Mouse (Mus musculus) MEL (cell line): ENCODE measurements around the gene Macf1. TPM values are rescaled to one million over a fixed set of nuclear protein-coding genes. Genes with fewer than 3 reads are reported as not detected.

Experiments used
- DNase-seq: peaks from one replicate; pipeline ENCODE4 v3.0.0; 2011; ENCODE audit warnings: low read depth, low spot score
- H3K27ac ChIP-seq: 2 replicates; pipeline ENCODE4 v1.5.1; 2012; ENCODE audit warnings: low read depth, mild to moderate bottlenecking, control low read depth, low read length, moderate library complexity; ENCODE audit not compliant: control insufficient read depth
- H3K27me3 ChIP-seq, 2 experiments: fragments of 150-350 bp in 1 of 2; sonication (generic) in 1 of 2; 2 replicates each; pipeline ENCODE4 v1.6.1; 2012; ENCODE audit warnings: low read length in 2 of 2, mild to moderate bottlenecking in 2 of 2, improper control_type of control experiment in 1 of 2, moderate library complexity in 1 of 2; ENCODE audit not compliant: insufficient read depth in 2 of 2, control insufficient read depth in 1 of 2
- H3K36me3 ChIP-seq, 2 experiments: 2 replicates each; pipeline ENCODE4 v1.6.1; 2012 to 2014; ENCODE audit warnings: low read length in 2 of 2, improper control_type of control experiment in 1 of 2, inconsistent platforms in 1 of 2, mild to moderate bottlenecking in 1 of 2; ENCODE audit not compliant: insufficient read depth in 2 of 2, control insufficient read depth in 1 of 2
- H3K4me1 ChIP-seq, 2 experiments: fragments of 150-350 bp in 1 of 2; sonication (generic) in 1 of 2; 2 replicates each; pipeline ENCODE4 v1.6.1; 2012; ENCODE audit warnings: low read length in 2 of 2, improper control_type of control experiment in 1 of 2, mild to moderate bottlenecking in 1 of 2; ENCODE audit not compliant: insufficient read depth in 2 of 2, control insufficient read depth in 1 of 2
- H3K4me3 ChIP-seq, 2 experiments: fragments of 150-350 bp in 1 of 2; sonication (generic) in 1 of 2; 2 replicates each; pipeline ENCODE4 v1.5.1; 2012; ENCODE audit warnings: low read depth in 2 of 2, low read length in 2 of 2, mild to moderate bottlenecking in 2 of 2, moderate library complexity in 2 of 2, control low read depth in 1 of 2, improper control_type of control experiment in 1 of 2; ENCODE audit not compliant: control insufficient read depth in 1 of 2, insufficient read depth in 1 of 2
- H3K79me2 ChIP-seq: 2 replicates; pipeline ENCODE4 v1.6.1; 2012; ENCODE audit warnings: mild to moderate bottlenecking, low read length, moderate library complexity; ENCODE audit not compliant: control insufficient read depth, poor library complexity, insufficient read depth
- H3K9ac ChIP-seq: 2 replicates; pipeline ENCODE4 v1.6.1; 2012; ENCODE audit warnings: low read depth, mild to moderate bottlenecking, control low read depth, low read length, moderate library complexity; ENCODE audit not compliant: control insufficient read depth, poor library complexity, severe bottlenecking
- H3K9me3 ChIP-seq: fragments of 150-350 bp; sonication (generic); replicated peaks from 2 replicates; pipeline ENCODE4 v1.6.1; 2012; ENCODE audit warnings: mild to moderate bottlenecking, low read length, improper control_type of control experiment, moderate library complexity; ENCODE audit not compliant: insufficient read depth
- BHLHE40 ChIP-seq: IDR thresholded peaks from 2 replicates; pipeline ENCODE4 v1.6.1; 2012; ENCODE audit warnings: low read depth, mild to moderate bottlenecking, inconsistent platforms, low read length, improper control_type of control experiment, borderline replicate concordance
- CHD1 ChIP-seq: IDR thresholded peaks from 2 replicates; pipeline ENCODE4 v1.6.1; 2012; ENCODE audit warnings: low read depth, mild to moderate bottlenecking, inconsistent platforms, low read length, improper control_type of control experiment
- CTCF ChIP-seq, 3 experiments: IDR thresholded peaks in 2 of 3; conservative IDR thresholded peaks in 1 of 3; 2 replicates each; pipeline ENCODE4 v1.5.1; 2011 to 2012; ENCODE audit warnings: low read length in 3 of 3, low read depth in 2 of 3, mild to moderate bottlenecking in 2 of 3, improper control_type of control experiment in 1 of 3, inconsistent platforms in 1 of 3, mixed read lengths in 1 of 3, moderate library complexity in 1 of 3; ENCODE audit not compliant: control insufficient read depth in 1 of 3, insufficient read depth in 1 of 3, poor library complexity in 1 of 3, severe bottlenecking in 1 of 3
- E2F4 ChIP-seq: IDR thresholded peaks from 2 replicates; pipeline ENCODE4 v1.6.1; 2011; ENCODE audit warnings: low read depth, low read length, improper control_type of control experiment, borderline replicate concordance
- ELF1 ChIP-seq: IDR thresholded peaks from 2 replicates; pipeline ENCODE4 v1.6.1; 2014; ENCODE audit warnings: low read depth, mild to moderate bottlenecking, inconsistent platforms, low read length, improper control_type of control experiment, moderate library complexity
- GATA1 ChIP-seq: IDR thresholded peaks from 2 replicates; pipeline ENCODE4 v1.6.1; 2011; ENCODE audit warnings: low read depth, low read length, improper control_type of control experiment
- HCFC1 ChIP-seq: IDR thresholded peaks from 2 replicates; pipeline ENCODE4 v1.6.1; 2012; ENCODE audit warnings: low read depth, mild to moderate bottlenecking, inconsistent platforms, low read length, improper control_type of control experiment, moderate library complexity
- JUND ChIP-seq: IDR thresholded peaks from 2 replicates; pipeline ENCODE4 v1.6.1; 2011; ENCODE audit warnings: low read depth, mild to moderate bottlenecking, improper control_type of control experiment, low read length
- KAT2A ChIP-seq: conservative IDR thresholded peaks from 2 replicates; pipeline ENCODE4 v1.6.1; 2012; ENCODE audit warnings: low read depth, low read length, improper control_type of control experiment, inconsistent platforms
- MAFK ChIP-seq: IDR thresholded peaks from 2 replicates; pipeline ENCODE4 v1.6.1; 2011; ENCODE audit warnings: low read depth, mild to moderate bottlenecking, low read length, improper control_type of control experiment, borderline replicate concordance
- MAX ChIP-seq: IDR thresholded peaks from 2 replicates; pipeline ENCODE4 v1.6.1; 2011; ENCODE audit warnings: low read length, improper control_type of control experiment
- MYB ChIP-seq: IDR thresholded peaks from 2 replicates; pipeline ENCODE4 v1.6.1; 2011; ENCODE audit warnings: mild to moderate bottlenecking, low read depth, low read length, improper control_type of control experiment
- MYC ChIP-seq: IDR thresholded peaks from 2 replicates; pipeline ENCODE4 v1.6.1; 2011; ENCODE audit warnings: low read depth, mild to moderate bottlenecking, low read length, improper control_type of control experiment, moderate library complexity
- POLR2A ChIP-seq, 2 experiments: IDR thresholded peaks; 2 replicates each; pipeline ENCODE4 v1.6.1; 2011 to 2012; ENCODE audit warnings: low read length in 2 of 2, mild to moderate bottlenecking in 2 of 2, control low read depth in 1 of 2, improper control_type of control experiment in 1 of 2, low read depth in 1 of 2, moderate library complexity in 1 of 2; ENCODE audit not compliant: control insufficient read depth in 1 of 2, insufficient read depth in 1 of 2, poor library complexity in 1 of 2
- POLR2AphosphoS5 ChIP-seq: IDR thresholded peaks from 2 replicates; pipeline ENCODE4 v1.6.1; 2012; ENCODE audit warnings: low read depth, borderline replicate concordance, mild to moderate bottlenecking, inconsistent platforms, low read length, moderate library complexity, mixed read lengths
- RAD21 ChIP-seq: IDR thresholded peaks from 2 replicates; pipeline ENCODE4 v1.6.1; 2011; ENCODE audit warnings: mild to moderate bottlenecking, low read depth, low read length, improper control_type of control experiment
- RCOR1 ChIP-seq: IDR thresholded peaks from 2 replicates; pipeline ENCODE4 v1.6.1; 2012; ENCODE audit warnings: low read depth, mild to moderate bottlenecking, inconsistent platforms, low read length, improper control_type of control experiment
- SIN3A ChIP-seq: IDR thresholded peaks from 2 replicates; pipeline ENCODE4 v1.6.1; 2012; ENCODE audit warnings: low read length, improper control_type of control experiment, inconsistent platforms
- SMC3 ChIP-seq: IDR thresholded peaks from 2 replicates; pipeline ENCODE4 v1.6.1; 2011; ENCODE audit warnings: low read depth, low read length, improper control_type of control experiment
- TAL1 ChIP-seq: IDR thresholded peaks from 2 replicates; pipeline ENCODE4 v1.6.1; 2012; ENCODE audit warnings: mild to moderate bottlenecking, inconsistent platforms, low read length, moderate library complexity, mixed read lengths
- TCF12 ChIP-seq: IDR thresholded peaks from 2 replicates; pipeline ENCODE4 v1.6.1; 2014; ENCODE audit warnings: low read depth, mild to moderate bottlenecking, inconsistent platforms, low read length, improper control_type of control experiment, moderate library complexity
- UBTF ChIP-seq: IDR thresholded peaks from 2 replicates; pipeline ENCODE4 v1.6.1; 2012; ENCODE audit warnings: low read depth, mild to moderate bottlenecking, inconsistent platforms, low read length, improper control_type of control experiment, moderate library complexity, borderline replicate concordance; ENCODE audit not compliant: insufficient read depth
- USF1 ChIP-seq: IDR thresholded peaks from 2 replicates; pipeline ENCODE4 v1.6.1; 2014; ENCODE audit warnings: low read depth, mild to moderate bottlenecking, inconsistent platforms, low read length, improper control_type of control experiment, moderate library complexity
- ZC3H11A ChIP-seq: IDR thresholded peaks from 2 replicates; pipeline ENCODE4 v1.6.1; 2012; ENCODE audit warnings: low read depth, mild to moderate bottlenecking, inconsistent platforms, low read length, improper control_type of control experiment
- polyA plus RNA-seq, 2 experiments: library from polyadenylated mRNA; stranded (reverse) in 1 of 2; unstranded in 1 of 2; fragments of >175 nt in 1 of 2; fragments of >200 nt in 1 of 2; gene quantifications; 2 replicates each; pipeline versions ENCODE4 v1.2.1 to v1.2.4; 2012; ENCODE audit warnings: low replicate concordance in 2 of 2, low read depth in 1 of 2; ENCODE audit not compliant: insufficient read length in 2 of 2, insufficient read depth in 1 of 2, missing spikeins in 1 of 2
- total RNA-seq: library from RNA; depleted of rRNA; stranded (reverse); fragments of 300-350 nt; gene quantifications from 2 replicates; pipeline ENCODE4 v1.2.3, GENCODE M21; 2012

Gene Macf1
- total and polyA plus RNA-seq, 3 experiments = 18.5 to 71.4 (median 60.8) TPM

DNA sequence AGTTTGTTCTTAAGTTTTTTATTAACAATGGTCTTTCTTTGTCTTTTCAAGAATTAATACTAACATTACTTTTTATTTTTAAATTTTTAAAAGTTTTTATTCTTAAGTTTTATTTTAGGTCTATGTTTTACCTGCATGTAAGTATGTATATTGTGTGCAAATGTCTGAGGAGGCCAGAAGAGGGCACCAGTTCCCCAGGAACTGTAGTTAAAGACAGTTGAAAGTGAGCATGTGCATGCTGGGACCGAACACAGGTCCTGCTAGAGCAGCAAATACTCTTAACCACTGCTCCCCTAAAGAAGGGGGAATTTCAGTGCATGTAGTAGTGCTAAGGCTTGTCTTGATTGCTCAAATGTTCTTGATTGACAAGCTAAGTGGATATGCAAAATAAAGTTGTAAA, 77.0 kb downstream of the Macf1 start (continued):
- TF ChIP-seq SIN3A = no peak
- TF ChIP-seq, all 39 proteins: peak for 6

DNA sequence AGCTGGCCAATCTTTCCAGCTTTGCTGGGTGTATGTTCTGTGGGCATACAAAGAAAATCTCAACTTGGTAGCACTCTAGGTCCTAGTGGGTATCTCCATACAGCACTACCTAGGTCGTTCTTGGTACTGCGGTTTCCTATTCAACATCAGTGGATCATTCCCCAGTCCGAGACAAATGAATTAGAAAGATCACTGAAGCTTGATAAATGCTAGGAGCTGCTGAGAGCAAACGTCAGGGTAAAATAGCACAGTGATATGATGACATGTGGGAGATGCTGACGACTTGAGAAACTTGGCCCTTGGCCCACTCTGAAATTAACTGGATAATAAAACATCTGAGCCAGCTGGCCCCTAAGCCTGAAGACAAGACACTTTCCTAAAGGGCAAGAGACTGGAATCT, 78.2 kb downstream of the Macf1 start:
- Histone ChIP-seq H3K36me3 (no peaks in the 10 kb centered on the region), H3K4me1 (0 out of 4 replicates have a peak, but pooled peaks cover 0 to 2% of the 10 kb centered on the region in 2 experiments), H3K27me3 (no peaks in the 10 kb centered on the region; a peak in 1 of 4 replicates), H3K9me3 (no peaks in the 10 kb centered on the region), H3K4me3 (no peak overlapping the region), H3K27ac (no peak overlapping the region), H3K79me2 (no peaks in the 10 kb centered on the region), H3K9ac (no peak overlapping the region)
- TF ChIP-seq TCF12 (no peak), CHD1 (no peak), E2F4 (no peak), TAL1 (no peak), MAFK (no peak), POLR2A (IDR thresholded peaks at IDR 0.05; ENCODE audit: control insufficient read depth in 1 of 2, insufficient read depth in 1 of 2, low read depth in 1 of 2, low read length in 2 of 2, poor library complexity in 1 of 2) (no peak), ELF1 (no peak), MAX (no peak), SMC3 (no peak), POLR2AphosphoS5 (no peak), USF1 (no peak), MYB (no peak), MYC (no peak), BHLHE40 (no peak), RAD21 (no peak)
- no peak for DNase-seq

DNA sequence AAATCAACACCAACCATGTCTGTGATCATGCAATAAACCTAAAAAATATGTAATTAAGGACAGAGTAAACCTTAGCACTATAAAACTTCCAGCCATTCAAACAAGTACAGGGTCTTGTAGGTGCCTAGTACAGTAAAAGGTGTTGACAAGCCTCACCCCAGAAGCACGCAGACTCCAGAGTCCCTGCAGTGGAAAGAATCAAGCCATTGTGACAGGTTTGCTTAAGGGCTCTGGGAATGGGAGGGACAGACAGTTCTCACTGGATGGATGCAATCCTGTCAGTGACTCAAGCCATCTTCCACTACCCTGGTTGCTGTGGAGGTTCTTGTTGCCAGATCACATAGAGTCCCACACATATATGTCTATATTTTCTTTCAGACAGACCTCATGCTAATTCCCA, 78.9 kb downstream of the Macf1 start:
- Histone ChIP-seq H3K27me3 (no peaks in the 10 kb centered on the region; a peak in 1 of 4 replicates), H3K4me3 (no peak overlapping the region), H3K79me2 (no peaks in the 10 kb centered on the region), H3K9ac (no peak overlapping the region), H3K4me1 (no peaks in the 10 kb centered on the region), H3K36me3 (no peaks in the 10 kb centered on the region), H3K27ac (no peak overlapping the region), H3K9me3 (no peaks in the 10 kb centered on the region)
- no peak for TF ChIP-seq RCOR1
- TF ChIP-seq GATA1 = no peak
- TF ChIP-seq SMC3 = no peak
- TF ChIP-seq JUND = no peak
- TF ChIP-seq KAT2A = no peak
- no peak for TF ChIP-seq HCFC1
- TF ChIP-seq TAL1 = no peak
- no peak for TF ChIP-seq UBTF
- TF ChIP-seq USF1 = no peak
- TF ChIP-seq POLR2AphosphoS5 = no peak
- no peak for TF ChIP-seq ZC3H11A
- TF ChIP-seq CTCF (IDR thresholded peaks at IDR 0.05 in 2 of 3, conservative IDR thresholded peaks at IDR 0.05 in 1 of 3; ENCODE audit: control insufficient read depth in 1 of 3, insufficient read depth in 1 of 3, low read depth in 2 of 3, low read length in 3 of 3, poor library complexity in 1 of 3, severe bottlenecking in 1 of 3) = no peak
- no peak for DNase-seq
